8 mouse cellular contexts compared by ENCODE assay signal in genomic region chr6:85502911-85503250, GRCm38 (mm10). TPM values are rescaled to one million over a fixed set of nuclear protein-coding genes. Genes with fewer than 3 reads are reported as not detected.
DNase-seq lines count a peak whose midpoint lies in the region; ATAC-seq and TF ChIP-seq lines count a peak whose summit lies in the region.

Gene Fbxo41 (minus strand): TSS chr6:85502994.

- H3K36me3 ChIP-seq in testis, adult 2 months (ENCODE audit: control insufficient read depth, insufficient read depth, low read length), result no peaks in the 10 kb centered on the region
- H3K36me3 ChIP-seq in midbrain, embryonic 11.5 days (ENCODE audit: control insufficient read depth, insufficient read depth, low read length), result no peaks in the 10 kb centered on the region

- H3K4me1 ChIP-seq in testis, adult 2 months (ENCODE audit: control insufficient read depth, insufficient read depth, low read length), result peaks cover 14% of the 10 kb centered on the region
- H3K4me1 ChIP-seq in midbrain, embryonic 11.5 days (ENCODE audit: control insufficient read depth, insufficient read depth, low read length), result peaks cover 16% of the 10 kb centered on the region

- H3K27ac ChIP-seq in testis, adult 2 months (ENCODE audit: control insufficient read depth, insufficient read depth, low read depth, low read length), result no peak within 1 kb of the TSS
- no peak within 1 kb of the TSS; the same call in 1 of the 2 replicates for H3K27ac ChIP-seq in midbrain, embryonic 11.5 days (ENCODE audit: low read depth, low read length)

- H3K4me2 ChIP-seq in midbrain, embryonic 11.5 days, result peak within 1 kb of the TSS; percentile 54

- DNase-seq in testis, postnatal 14 days (ENCODE audit: low spot score), result no peak
- DNase-seq in cerebellum, adult 9-11 months, result peak; percentile 84
- DNase-seq in frontal cortex, adult 2 months (ENCODE audit: extremely low spot score in 1 of 2, low spot score in 1 of 2), result peak in 1 of 2 experiments; percentile 78
- DNase-seq in layer of hippocampus, postnatal 25 days (ENCODE audit: extremely low spot score in 1 of 2, low spot score in 1 of 2), result peak in 1 of 2 experiments; percentile 62
- no peak for DNase-seq in midbrain, embryonic 11.5 days (ENCODE audit: low spot score, missing footprints)
- DNase-seq in telencephalon, adult 2 months (ENCODE audit: low read depth, low spot score), result peak; percentile 68

- peak within 1 kb of the TSS; percentile 52 for H3K4me3 ChIP-seq in testis, adult 2 months (ENCODE audit: control insufficient read depth, low read depth, low read length)
- peak within 1 kb of the TSS; percentile 57 for H3K4me3 ChIP-seq in midbrain, embryonic 11.5 days (ENCODE audit: low read depth, low read length)

- H3K9me3 ChIP-seq in midbrain, embryonic 11.5 days (ENCODE audit: control insufficient read depth, low read length), result no peaks in the 10 kb centered on the region

- TF ChIP-seq POLR2A in testis, adult 2 months (IDR thresholded peaks at IDR 0.05; ENCODE audit: control insufficient read depth, low read depth, low read length), result no peak

- no peak for TF ChIP-seq CTCF in testis, adult 2 months (IDR thresholded peaks at IDR 0.05; ENCODE audit: control insufficient read depth, insufficient read depth, insufficient replicate concordance, low read depth, low read length)

- peak; percentile 89 for ATAC-seq in midbrain, embryonic 11.5 days (ENCODE audit: low FRiP score)
- ATAC-seq in CD4-positive, CD25-positive, alpha-beta regulatory T cell, adult 4 months, result no peak

- WGBS in midbrain, embryonic 11.5 days, result 3% methylated on average over 19 of the region's 22 CpGs

- peak within 1 kb of the TSS; percentile 72 for H3K9ac ChIP-seq in midbrain, embryonic 11.5 days (ENCODE audit: low read length)

- peaks cover 3% of the 10 kb centered on the region for H3K27me3 ChIP-seq in testis, adult 2 months (ENCODE audit: control insufficient read depth, insufficient read depth, low read length)
- peaks cover 9% of the 10 kb centered on the region for H3K27me3 ChIP-seq in midbrain, embryonic 11.5 days (ENCODE audit: control insufficient read depth, insufficient read depth, low read length)

RNA-seq across cellular contexts. Expression of gene Fbxo41, which starts in this region (rescaled TPM):
- polyA plus RNA-seq in testis, adult 2 months (2012; rRNA removed), result 0.37 and 0.52 TPM in 2 replicates
- 51.0 and 52.0 TPM in 2 replicates for polyA plus RNA-seq in frontal cortex, adult 2 months (2012; rRNA removed)
- total RNA-seq in layer of hippocampus, postnatal 25 days (2021), result 10 to 100 TPM; 95.1 to 98.5 TPM
- 0.79 and 1.1 TPM in 2 replicates for polyA plus RNA-seq in midbrain, embryonic 11.5 days (2014; fragmentation: Nextera tagmentation; extraction: Ambion mirVana)
- under 1 TPM; 0.08 to 0.15 TPM for polyA plus RNA-seq in CD4-positive, CD25-positive, alpha-beta regulatory T cell, adult 4 months (2017; shearing (Covaris generic))

Comparison
In these comparisons a context has a peak if more than half of its experiments do, and no peak if none do; other contexts are left out.
1. RNA of gene Fbxo41 (polyA plus RNA-seq): 51.0 to 52.0 TPM in frontal cortex, adult 2 months; 0.79 to 1.1 TPM in midbrain, embryonic 11.5 days, 0.37 to 0.52 TPM in testis, adult 2 months and 0.08 to 0.15 TPM in CD4-positive, CD25-positive, alpha-beta regulatory T cell, adult 4 months; every median in the first group is over 10 times any median in the second.
2. DNase-seq: peak in cerebellum, adult 9-11 months (single experiment) and telencephalon, adult 2 months (single experiment); none in testis, postnatal 14 days (single experiment) and midbrain, embryonic 11.5 days (single experiment).